Mouse (Mus musculus) testis, adult 2 months (tissue): ENCODE results near the gene Mocs2.

ENCODE experiments used
- CTCF ChIP-seq: fragments of 200-500 bp; IDR thresholded peaks from 2 replicates; pipeline ENCODE4 v1.5.1; 2012; ENCODE audit warnings: low read depth, mild to moderate bottlenecking, inconsistent platforms, low read length, moderate library complexity; ENCODE audit not compliant: control insufficient read depth, insufficient read depth, insufficient replicate concordance
- POLR2A ChIP-seq: fragments of 200-500 bp; IDR thresholded peaks from 2 replicates; pipeline ENCODE4 v1.6.1; 2012; ENCODE audit warnings: low read depth, mild to moderate bottlenecking, inconsistent platforms, low read length, moderate library complexity; ENCODE audit not compliant: control insufficient read depth

- TF ChIP-seq CTCF (no peak), POLR2A (no peak)
These were observed 16.5 kb downstream of the Mocs2 start for GRCm38 (mm10) chr13:114834580-114834979.
